Comparison of ENCODE assay signal across 9 mouse cellular contexts in the genomic region with DNA sequence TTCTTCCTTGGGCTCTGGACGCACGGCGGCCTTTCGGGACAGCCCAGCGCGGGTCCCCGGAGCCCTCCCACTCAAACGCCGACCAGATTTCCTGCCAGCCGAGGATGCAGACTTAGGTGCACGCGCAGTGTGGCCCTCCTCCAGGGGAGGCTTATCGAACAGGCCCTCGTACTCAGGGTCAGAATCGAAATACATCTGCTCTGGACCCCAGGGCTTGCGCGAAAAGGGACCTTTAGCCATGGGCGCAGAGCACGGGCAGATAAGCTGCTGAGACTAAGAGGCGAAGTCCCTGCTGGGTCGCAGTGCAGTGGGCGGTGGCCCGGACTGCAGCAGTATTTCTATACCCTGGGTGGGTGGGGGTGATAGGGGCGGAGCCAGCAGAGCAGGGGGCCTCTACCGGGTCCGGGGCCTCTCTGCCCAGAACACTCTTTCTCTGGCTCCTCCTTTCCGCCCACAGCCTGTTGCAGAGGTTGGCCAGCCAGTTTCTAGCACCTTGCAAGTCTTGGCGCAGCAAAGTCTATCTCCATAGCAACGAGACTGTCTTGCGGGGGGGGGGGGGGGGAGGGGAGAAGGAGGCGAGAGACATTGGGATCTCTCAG. TPM values are rescaled to one million over a fixed set of nuclear protein-coding genes. Genes with fewer than 3 reads are reported as not detected.
DNase-seq lines count a peak whose midpoint lies in the region; ATAC-seq and TF ChIP-seq lines count a peak whose summit lies in the region.
"Had no signal": no experiment of that assay in that cellular context is flagged by ENCODE, and none has a peak within 500 bp of the region (broad histone marks: within the 10 kb centered on the region; RNA-seq: fewer than 3 reads in every experiment).

TSS of gene 6330403K07Rik (minus strand) at position 351 of the 599 bp plus-strand sequence.

- no peak for DNase-seq in heart, adult 9 months (ENCODE audit: low spot score in 2 of 2)
- peak; percentile 98 for DNase-seq in brain, embryonic 14.5 days (ENCODE audit: low read depth)
- peak; percentile 86 for DNase-seq in neural tube, embryonic 11.5 days (ENCODE audit: low spot score)

- H3K27ac ChIP-seq in heart, embryonic 11.5 days (ENCODE audit: low read depth, low read length): peak within 1 kb of the TSS; percentile 77
- peak within 1 kb of the TSS; percentile 99 for H3K27ac ChIP-seq in forebrain, embryonic 15.5 days (replicated peaks)
- H3K27ac ChIP-seq in limb, embryonic 13.5 days: peak within 1 kb of the TSS; percentile 93
- H3K27ac ChIP-seq in neural tube, embryonic 11.5 days (ENCODE audit: low read depth, low read length): peak within 1 kb of the TSS; percentile 72

- peak within 1 kb of the TSS; percentile 70 for H3K9ac ChIP-seq in heart, embryonic 11.5 days (ENCODE audit: low read depth, low read length)
- peak within 1 kb of the TSS; percentile 90 for H3K9ac ChIP-seq in forebrain, embryonic 15.5 days (replicated peaks)
- peak within 1 kb of the TSS; percentile 92 for H3K9ac ChIP-seq in limb, embryonic 13.5 days
- H3K9ac ChIP-seq in neural tube, embryonic 11.5 days (ENCODE audit: low read length): peak within 1 kb of the TSS; percentile 72

- H3K4me3 ChIP-seq in heart, embryonic 11.5 days (ENCODE audit: low read depth, low read length): peak within 1 kb of the TSS; percentile 61
- H3K4me3 ChIP-seq in forebrain, embryonic 15.5 days: peak within 1 kb of the TSS; percentile 71
- H3K4me3 ChIP-seq in limb, embryonic 13.5 days: peak within 1 kb of the TSS; percentile 73
- H3K4me3 ChIP-seq in neural tube, embryonic 11.5 days (ENCODE audit: low read depth, low read length): peak within 1 kb of the TSS; percentile 57

- TF ChIP-seq POLR2A in brain, embryonic 14.5 days (IDR thresholded peaks at IDR 0.05; ENCODE audit: borderline replicate concordance, extremely low read depth, insufficient read depth, insufficient read length, poor library complexity, severe bottlenecking): peak; percentile 78; the same call in 1 of the 2 replicates

- peak; percentile 93 for ATAC-seq in heart, embryonic 11.5 days (replicated peaks; ENCODE audit: insufficient number of reproducible peaks, low FRiP score, low TSS enrichment)
- peak; percentile 96 for ATAC-seq in forebrain, embryonic 15.5 days (replicated peaks)
- ATAC-seq in inflammation-experienced regulatory T-cells, adult 6 months: peak; percentile 56
- ATAC-seq in limb, embryonic 13.5 days (ENCODE audit: low FRiP score, low read depth): peak; percentile 98
- peak; percentile 94 for ATAC-seq in neural tube, embryonic 11.5 days (ENCODE audit: insufficient read depth, low FRiP score, low TSS enrichment)
- ATAC-seq in megakaryocyte progenitor cell, adult 5-6 weeks (replicated peaks; ENCODE audit: poor library complexity): no peak

- H3K36me3 ChIP-seq in heart, embryonic 11.5 days (ENCODE audit: control insufficient read depth, insufficient read depth, low read length): no peaks in the 10 kb centered on the region
- H3K36me3 ChIP-seq in forebrain, embryonic 15.5 days: peaks cover 4% of the 10 kb centered on the region; the same call in 1 of the 2 replicates
- peaks cover 10% of the 10 kb centered on the region for H3K36me3 ChIP-seq in limb, embryonic 13.5 days
- H3K36me3 ChIP-seq in neural tube, embryonic 11.5 days (ENCODE audit: control insufficient read depth, insufficient read depth, low read length): 0 out of 2 replicates have a peak, but pooled peaks cover 1% of the 10 kb centered on the region

- H3K27me3 ChIP-seq in heart, embryonic 11.5 days (ENCODE audit: control insufficient read depth, insufficient read depth, low read length): no peaks in the 10 kb centered on the region
- H3K27me3 ChIP-seq in forebrain, embryonic 15.5 days: no peaks in the 10 kb centered on the region
- no peaks in the 10 kb centered on the region for H3K27me3 ChIP-seq in limb, embryonic 13.5 days
- H3K27me3 ChIP-seq in neural tube, embryonic 11.5 days (ENCODE audit: control insufficient read depth, insufficient read depth, low read length): no peaks in the 10 kb centered on the region

- TF ChIP-seq CTCF in brain, embryonic 14.5 days (IDR thresholded peaks at IDR 0.05; ENCODE audit: borderline replicate concordance, extremely low read depth, insufficient read depth, insufficient read length): no peak

- H3K4me1 ChIP-seq in heart, embryonic 11.5 days (ENCODE audit: control insufficient read depth, insufficient read depth, low read length): no peaks in the 10 kb centered on the region
- H3K4me1 ChIP-seq in forebrain, embryonic 15.5 days: peaks cover 26% of the 10 kb centered on the region
- H3K4me1 ChIP-seq in limb, embryonic 13.5 days: peaks cover 19% of the 10 kb centered on the region
- 0 out of 2 replicates have a peak, but pooled peaks cover 6% of the 10 kb centered on the region for H3K4me1 ChIP-seq in neural tube, embryonic 11.5 days (ENCODE audit: control insufficient read depth, insufficient read depth, low read length)

- WGBS in heart, embryonic 11.5 days (ENCODE audit: insufficient replicate concordance): under 1% methylated on average over 28 of the region's 31 CpGs
- under 1% methylated on average over 30 of the region's 31 CpGs for WGBS in forebrain, embryonic 15.5 days
- 0% methylated on average over 27 of the region's 31 CpGs for WGBS in limb, embryonic 13.5 days
- WGBS in neural tube, embryonic 11.5 days: under 1% methylated on average over 31 of the region's 31 CpGs

- H3K4me2 ChIP-seq in heart, embryonic 11.5 days: peak within 1 kb of the TSS; percentile 84
- H3K4me2 ChIP-seq in forebrain, embryonic 15.5 days (replicated peaks): peak within 1 kb of the TSS; percentile 59
- H3K4me2 ChIP-seq in limb, embryonic 13.5 days (replicated peaks): peak within 1 kb of the TSS; percentile 75
- H3K4me2 ChIP-seq in neural tube, embryonic 11.5 days (ENCODE audit: low read depth): peak within 1 kb of the TSS; percentile 57

- H3K9me3 ChIP-seq in heart, embryonic 11.5 days (replicated peaks; ENCODE audit: control insufficient read depth, low read length): no peaks in the 10 kb centered on the region
- no peaks in the 10 kb centered on the region for H3K9me3 ChIP-seq in forebrain, embryonic 15.5 days
- H3K9me3 ChIP-seq in limb, embryonic 13.5 days: no peaks in the 10 kb centered on the region
- no peaks in the 10 kb centered on the region for H3K9me3 ChIP-seq in neural tube, embryonic 11.5 days (ENCODE audit: control insufficient read depth, low read length)
- H3K9me3 ChIP-seq: G1E had no signal

RNA-seq across cellular contexts. Expression of gene 6330403K07Rik, which starts in this region (rescaled TPM):
- 20.0 and 26.6 TPM in 2 replicates for polyA plus RNA-seq in heart, embryonic 11.5 days (2014; fragmentation: Nextera tagmentation; extraction: Ambion mirVana)
- 490 and 561 TPM in 2 replicates for polyA plus RNA-seq in brain, embryonic 14.5 days (2012; rRNA removed)
- 609 and 665 TPM in 2 replicates for polyA plus RNA-seq in forebrain, embryonic 15.5 days (2015; fragmentation: Nextera tagmentation; extraction: Ambion mirVana)
- 10 to 100 TPM; 10.7 to 20.4 (median 17.8) TPM for polyA plus RNA-seq in inflammation-experienced regulatory T-cells, adult 6 months (2017; shearing (Covaris generic))
- polyA plus RNA-seq in limb, embryonic 13.5 days (2015; fragmentation: Nextera tagmentation; extraction: Ambion mirVana): 267 and 272 TPM in 2 replicates
- 101 and 105 TPM in 2 replicates for polyA plus RNA-seq in neural tube, embryonic 11.5 days (2014; fragmentation: Nextera tagmentation; extraction: Ambion mirVana)
- total RNA-seq in megakaryocyte progenitor cell, adult 5-6 weeks (2015): not detected in 2 replicates
- total RNA-seq in megakaryocyte progenitor cell, adult 5-6 weeks (2017): not detected in 2 replicates
- polyA plus RNA-seq: G1E had no signal

Comparison
In these comparisons a context has a peak if more than half of its experiments do, and no peak if none do; other contexts are left out.
1. DNase-seq: peak in brain, embryonic 14.5 days (single experiment) and neural tube, embryonic 11.5 days (single experiment); none in heart, adult 9 months (0 of 2).
2. Peak in every context shown above with its lines, with median percentiles within 50 percentile points of each other: H3K27ac ChIP-seq, H3K4me2 ChIP-seq, H3K4me3 ChIP-seq and H3K9ac ChIP-seq.